Mouse (Mus musculus): ENCODE results near the gene Adamtsl3. TPM values are rescaled to one million over a fixed set of nuclear protein-coding genes. Genes with fewer than 3 reads are reported as not detected.

Gene Adamtsl3
- polyA plus RNA-seq, 1 experiment from 2014 or later, result 0.54 TPM

- Histone ChIP-seq H3K4me1 (replicated peaks) (peaks cover 18% of the 10 kb centered on the region), H3K4me2 (no peak overlapping the region), H3K36me3 (no peaks in the 10 kb centered on the region), H3K9me3 (no peaks in the 10 kb centered on the region), H3K27me3 (peaks cover 54% of the 10 kb centered on the region), H3K4me3 (no peak overlapping the region), H3K9ac (no peak overlapping the region), H3K27ac (replicated peaks) (no peak overlapping the region)
- no peak for ATAC-seq (ENCODE audit: low read depth)
- 66% methylated on average over 1 of the region's 1 CpGs for WGBS
Observed at GRCm38 (mm10) chr7:82334000-82334399, 1.5 kb upstream of the Adamtsl3 start.

DNA sequence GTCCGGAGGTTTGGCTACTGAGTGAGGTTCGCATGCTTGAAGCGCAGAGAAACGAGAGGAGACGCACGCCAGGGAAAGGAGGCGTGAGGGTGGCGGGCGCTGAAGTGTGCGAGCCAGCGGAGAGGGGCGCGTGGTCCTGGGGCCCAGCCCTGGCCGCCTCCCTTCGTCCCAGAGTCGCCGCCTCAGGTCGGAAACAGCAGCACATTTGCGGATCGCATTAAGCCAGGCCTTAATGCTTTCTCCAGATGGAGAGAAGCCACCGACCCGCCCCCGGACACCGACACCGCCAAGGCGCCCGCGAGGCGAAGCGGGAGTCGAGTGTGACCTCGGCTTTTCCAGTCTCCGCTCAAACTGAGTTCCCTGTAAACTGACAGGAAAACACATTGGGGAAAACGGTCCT is 638 bp downstream of the Adamtsl3 start:
- peak; percentile 36; the same call in 1 of the 2 replicates for ATAC-seq (ENCODE audit: low read depth)
- Histone ChIP-seq H3K4me3 (peak overlapping the region; percentile 52), H3K9me3 (no peaks in the 10 kb centered on the region), H3K36me3 (no peaks in the 10 kb centered on the region), H3K4me2 (peak overlapping the region; percentile 86), H3K4me1 (replicated peaks) (peaks cover 18% of the 10 kb centered on the region), H3K27me3 (peaks cover 56% of the 10 kb centered on the region), H3K9ac (peak overlapping the region; percentile 61), H3K27ac (replicated peaks) (no peak overlapping the region)
- under 1% methylated on average over 34 of the region's 34 CpGs for WGBS

GRCm38 (mm10) chr7:82338121-82338520 is 2.6 kb downstream of the Adamtsl3 start:
- peaks cover 22% of the 10 kb centered on the region for H3K4me1 ChIP-seq (replicated peaks)
- no peaks in the 10 kb centered on the region for H3K36me3 ChIP-seq
- H3K27me3 ChIP-seq, result peaks cover 57% of the 10 kb centered on the region
- no peak overlapping the region for H3K9ac ChIP-seq
- H3K27ac ChIP-seq (replicated peaks), result no peak overlapping the region
- H3K4me2 ChIP-seq, result no peak overlapping the region
- H3K9me3 ChIP-seq, result no peaks in the 10 kb centered on the region
- no peak overlapping the region for H3K4me3 ChIP-seq
- WGBS, result 88% methylated on average over 9 of the region's 9 CpGs
- no peak for ATAC-seq (ENCODE audit: low read depth)

GRCm38 (mm10) chr7:82338532-82338931 is 3.0 kb downstream of the Adamtsl3 start:
- Histone ChIP-seq H3K4me3 (no peak overlapping the region), H3K27ac (replicated peaks) (no peak overlapping the region), H3K4me2 (no peak overlapping the region), H3K9ac (no peak overlapping the region), H3K9me3 (no peaks in the 10 kb centered on the region), H3K4me1 (replicated peaks) (peaks cover 22% of the 10 kb centered on the region), H3K27me3 (peaks cover 53% of the 10 kb centered on the region), H3K36me3 (no peaks in the 10 kb centered on the region)
- no peak for ATAC-seq (ENCODE audit: low read depth)
- 79% methylated on average over 4 of the region's 4 CpGs for WGBS

DNA sequence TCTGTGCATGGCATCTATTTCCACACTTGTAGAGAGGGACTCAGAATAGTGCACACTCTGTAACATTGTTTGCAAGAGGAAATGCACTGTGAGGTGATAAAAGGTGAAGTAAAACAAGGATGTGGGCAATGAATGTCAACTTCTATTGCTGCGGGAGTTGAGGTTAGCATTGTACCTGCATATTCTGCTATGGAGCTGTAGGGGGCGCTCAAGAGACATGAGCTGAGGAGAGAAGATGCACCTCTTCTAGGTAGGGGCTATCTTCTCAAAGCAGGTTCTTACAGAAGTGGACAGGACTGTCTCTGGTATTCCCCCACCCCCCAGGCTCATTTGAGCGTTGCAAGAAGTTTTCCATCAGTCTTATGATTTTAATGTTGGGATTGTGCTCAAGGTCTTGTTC is 3.7 kb downstream of the Adamtsl3 start:
- Histone ChIP-seq H3K27me3 (peaks cover 46% of the 10 kb centered on the region), H3K27ac (replicated peaks) (no peak overlapping the region), H3K4me2 (no peak overlapping the region), H3K4me3 (no peak overlapping the region), H3K9me3 (no peaks in the 10 kb centered on the region), H3K9ac (no peak overlapping the region), H3K4me1 (replicated peaks) (peaks cover 22% of the 10 kb centered on the region), H3K36me3 (no peaks in the 10 kb centered on the region)
- 61% methylated on average over 3 of the region's 3 CpGs for WGBS
- no peak for ATAC-seq (ENCODE audit: low read depth)

DNA sequence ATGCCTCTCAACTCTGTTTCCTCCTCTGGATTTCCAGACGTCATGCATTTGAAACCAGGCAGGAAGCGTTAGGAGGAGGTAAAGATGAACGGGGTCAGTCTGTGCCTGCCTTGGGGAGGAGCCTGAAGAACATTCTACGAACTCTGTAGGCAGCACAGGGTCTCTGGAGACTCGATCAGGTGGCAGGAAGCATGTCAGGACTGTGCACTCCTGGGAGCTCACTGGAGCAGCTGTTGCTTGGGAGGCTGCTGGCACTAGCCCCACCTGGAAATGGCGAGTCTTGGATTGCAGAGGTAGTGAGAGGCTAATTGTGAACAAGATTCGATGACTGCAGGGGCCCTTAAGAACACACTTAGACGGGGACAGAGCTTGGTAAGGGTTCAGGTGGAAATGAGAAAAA is 6.0 kb downstream of the Adamtsl3 start:
- H3K4me2 ChIP-seq, result no peak overlapping the region
- H3K4me3 ChIP-seq, result no peak overlapping the region
- peaks cover 24% of the 10 kb centered on the region for H3K27me3 ChIP-seq
- 42% methylated on average over 8 of the region's 8 CpGs for WGBS
- no peak overlapping the region for H3K27ac ChIP-seq (replicated peaks)
- H3K4me1 ChIP-seq (replicated peaks), result peaks cover 6% of the 10 kb centered on the region; the same call in 1 of the 2 replicates
- no peaks in the 10 kb centered on the region for H3K36me3 ChIP-seq
- H3K9ac ChIP-seq, result no peak overlapping the region
- no peak for ATAC-seq (ENCODE audit: low read depth)
- no peaks in the 10 kb centered on the region for H3K9me3 ChIP-seq

GRCm38 (mm10) chr7:82346706-82347105 is 11.2 kb downstream of the Adamtsl3 start:
- Histone ChIP-seq H3K9ac (no peak overlapping the region), H3K9me3 (no peaks in the 10 kb centered on the region), H3K4me1 (replicated peaks) (no peaks in the 10 kb centered on the region; the same call in 1 of the 2 replicates), H3K36me3 (no peaks in the 10 kb centered on the region), H3K4me2 (no peak overlapping the region), H3K27ac (replicated peaks) (no peak overlapping the region), H3K4me3 (no peak overlapping the region), H3K27me3 (no peaks in the 10 kb centered on the region)
- WGBS, result 88% methylated on average over 2 of the region's 2 CpGs
- ATAC-seq (ENCODE audit: low read depth), result no peak

- Histone ChIP-seq H3K27ac (replicated peaks) (no peak overlapping the region), H3K9me3 (no peaks in the 10 kb centered on the region), H3K4me2 (no peak overlapping the region), H3K36me3 (no peaks in the 10 kb centered on the region), H3K27me3 (no peaks in the 10 kb centered on the region), H3K9ac (no peak overlapping the region), H3K4me1 (replicated peaks) (no peaks in the 10 kb centered on the region), H3K4me3 (no peak overlapping the region)
- 82% methylated on average over 7 of the region's 7 CpGs for WGBS
- ATAC-seq (ENCODE audit: low read depth), result no peak
Observed at GRCm38 (mm10) chr7:82349796-82350195, 14.3 kb downstream of the Adamtsl3 start.

DNA sequence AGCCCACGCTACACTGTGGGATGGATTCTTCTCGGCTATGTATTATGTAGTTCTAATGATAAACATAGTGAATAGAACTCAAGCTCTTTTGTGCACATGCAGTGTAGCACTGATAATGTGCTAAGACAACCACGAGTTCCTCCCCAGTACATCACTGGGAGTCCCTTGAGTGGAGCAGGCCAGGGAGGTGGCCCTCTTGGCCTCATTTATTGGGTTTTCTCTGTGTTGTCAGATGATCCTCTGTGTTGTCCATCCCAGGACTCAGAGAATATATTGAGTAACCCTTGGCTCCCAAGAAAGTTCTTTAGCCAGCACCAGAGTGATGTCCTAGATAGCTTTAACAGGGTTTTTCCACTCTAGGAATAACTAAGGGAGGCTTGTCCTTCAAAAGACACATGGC is 14.9 kb downstream of the Adamtsl3 start:
- H3K27ac ChIP-seq (replicated peaks), result no peak overlapping the region
- H3K9me3 ChIP-seq, result no peaks in the 10 kb centered on the region
- no peaks in the 10 kb centered on the region for H3K27me3 ChIP-seq
- H3K4me2 ChIP-seq, result no peak overlapping the region
- 80% methylated on average over 3 of the region's 3 CpGs for WGBS
- H3K9ac ChIP-seq, result no peak overlapping the region
- H3K4me3 ChIP-seq, result no peak overlapping the region
- no peaks in the 10 kb centered on the region for H3K36me3 ChIP-seq
- H3K4me1 ChIP-seq (replicated peaks), result no peaks in the 10 kb centered on the region
- ATAC-seq (ENCODE audit: low read depth), result no peak

DNA sequence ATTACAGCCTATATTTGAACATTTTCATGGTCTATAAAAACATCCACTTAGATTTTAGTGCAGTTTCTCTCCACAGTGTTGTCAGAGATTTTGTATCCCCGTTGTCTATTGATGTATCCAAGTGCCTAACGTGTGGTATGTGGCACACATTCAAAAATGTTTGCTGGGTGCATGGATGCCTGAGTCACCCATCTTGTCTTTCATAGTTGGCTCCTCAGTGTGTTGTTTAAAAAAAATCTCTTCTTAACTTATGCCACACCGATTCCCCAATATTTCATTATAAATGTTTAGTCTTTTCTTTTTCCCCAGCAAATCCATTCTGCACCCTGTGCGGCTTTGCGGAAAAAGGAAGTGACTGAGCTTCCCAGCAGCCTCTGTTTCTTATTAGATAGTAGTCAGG is 23.7 kb downstream of the Adamtsl3 start:
- no peak overlapping the region for H3K27ac ChIP-seq (replicated peaks)
- H3K27me3 ChIP-seq, result no peaks in the 10 kb centered on the region
- no peak for ATAC-seq (ENCODE audit: low read depth)
- no peaks in the 10 kb centered on the region for H3K4me1 ChIP-seq (replicated peaks)
- no peaks in the 10 kb centered on the region for H3K36me3 ChIP-seq
- no peak overlapping the region for H3K9ac ChIP-seq
- H3K9me3 ChIP-seq, result no peaks in the 10 kb centered on the region
- H3K4me3 ChIP-seq, result no peak overlapping the region
- no peak overlapping the region for H3K4me2 ChIP-seq
- 84% methylated on average over 5 of the region's 5 CpGs for WGBS

- Histone ChIP-seq H3K36me3 (no peaks in the 10 kb centered on the region), H3K4me1 (replicated peaks) (no peaks in the 10 kb centered on the region), H3K4me2 (no peak overlapping the region), H3K9ac (no peak overlapping the region), H3K4me3 (no peak overlapping the region), H3K27ac (replicated peaks) (no peak overlapping the region), H3K27me3 (no peaks in the 10 kb centered on the region), H3K9me3 (no peaks in the 10 kb centered on the region)
- no peak for ATAC-seq (ENCODE audit: low read depth)
- WGBS, result 78% methylated on average over 5 of the region's 5 CpGs
Observed at GRCm38 (mm10) chr7:82359674-82360073, 24.2 kb downstream of the Adamtsl3 start.

- no peak for ATAC-seq (ENCODE audit: low read depth)
Observed at GRCm38 (mm10) chr7:82360186-82360585, 24.7 kb downstream of the Adamtsl3 start.

DNA sequence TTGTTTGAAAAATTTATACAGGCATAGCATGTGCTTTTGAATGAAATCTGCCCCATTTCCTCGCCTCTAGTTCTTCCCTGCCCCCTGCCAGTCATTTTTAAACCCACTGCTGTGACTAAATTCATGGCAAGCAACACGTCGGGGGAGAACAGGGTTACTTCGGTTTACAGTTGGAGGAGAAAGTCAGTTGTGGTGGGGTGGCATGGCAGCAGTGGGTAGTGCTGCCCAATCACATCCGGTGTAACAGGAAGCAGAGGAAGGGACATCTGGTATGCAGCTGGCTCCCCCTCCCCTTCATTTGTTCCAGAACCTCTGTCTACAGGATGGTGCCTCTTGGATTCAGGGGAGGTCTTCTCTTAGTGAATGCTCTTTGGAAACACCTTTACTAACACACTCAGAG is 25.6 kb downstream of the Adamtsl3 start:
- no peaks in the 10 kb centered on the region for H3K27me3 ChIP-seq
- no peak overlapping the region for H3K27ac ChIP-seq (replicated peaks)
- H3K9ac ChIP-seq, result no peak overlapping the region
- H3K36me3 ChIP-seq, result no peaks in the 10 kb centered on the region
- no peak overlapping the region for H3K4me3 ChIP-seq
- WGBS, result 81% methylated on average over 5 of the region's 5 CpGs
- H3K4me1 ChIP-seq (replicated peaks), result no peaks in the 10 kb centered on the region
- no peak overlapping the region for H3K4me2 ChIP-seq
- no peak for ATAC-seq (ENCODE audit: low read depth)
- H3K9me3 ChIP-seq, result no peaks in the 10 kb centered on the region

More at GRCm38 (mm10) chr7:82360186-82360585, 24.7 kb downstream of the Adamtsl3 start:
- H3K27me3 ChIP-seq, result no peaks in the 10 kb centered on the region
- no peaks in the 10 kb centered on the region for H3K4me1 ChIP-seq (replicated peaks)
- WGBS, result 90% methylated on average over 4 of the region's 4 CpGs
- H3K9me3 ChIP-seq, result no peaks in the 10 kb centered on the region
- H3K36me3 ChIP-seq, result no peaks in the 10 kb centered on the region
- H3K4me2 ChIP-seq, result no peak overlapping the region
- H3K9ac ChIP-seq, result no peak overlapping the region
- H3K4me3 ChIP-seq, result no peak overlapping the region
- H3K27ac ChIP-seq (replicated peaks), result no peak overlapping the region

All from neural tube, embryonic 13.5 days (tissue).